Mouse (Mus musculus) stomach, postnatal 0 days (tissue): ENCODE results near the gene Atg14. TPM values are rescaled to one million over a fixed set of nuclear protein-coding genes. Genes with fewer than 3 reads are reported as not detected.

ENCODE experiments used
- ATAC-seq: fragments of 200-750 bp; cut with Nextera tagmentation; 2 replicates; pipeline ENCODE4 v1.8.0; 2017; ENCODE audit not compliant: low FRiP score, low TSS enrichment
- DNase-seq: peaks from one replicate; pipeline ENCODE4 v3.0.0-alpha.2; 2016; ENCODE audit warnings: low spot score
- H3K27ac ChIP-seq: fragments of 300-500 bp; sonication (generic); replicated peaks from 2 replicates; pipeline ENCODE4 v1.5.1; 2014; ENCODE audit warnings: mild to moderate bottlenecking, control low read depth
- H3K27me3 ChIP-seq: fragments of 300-500 bp; sonication (generic); 2 replicates; pipeline ENCODE4 v1.6.1; 2014; ENCODE audit warnings: low read length; ENCODE audit not compliant: control insufficient read depth, insufficient read depth
- H3K36me3 ChIP-seq: fragments of 300-500 bp; sonication (generic); 2 replicates; pipeline ENCODE4 v1.6.1; 2014; ENCODE audit warnings: low read length, mixed read lengths; ENCODE audit not compliant: control insufficient read depth, insufficient read depth
- H3K4me1 ChIP-seq: fragments of 300-500 bp; sonication (generic); replicated peaks from 2 replicates; pipeline ENCODE4 v1.6.1; 2014; ENCODE audit warnings: antibody characterized with exemption; ENCODE audit not compliant: control insufficient read depth, insufficient read depth
- H3K4me2 ChIP-seq: fragments of 300-500 bp; sonication (generic); replicated peaks from 2 replicates; pipeline ENCODE4 v1.6.1; 2014; ENCODE audit warnings: low read depth, mild to moderate bottlenecking, control low read depth, moderate library complexity
- H3K4me3 ChIP-seq: fragments of 300-500 bp; sonication (generic); 2 replicates; pipeline ENCODE4 v1.5.1; 2014; ENCODE audit warnings: low read depth, low read length, control low read depth
- H3K9ac ChIP-seq: fragments of 300-500 bp; sonication (generic); 2 replicates; pipeline ENCODE4 v1.6.1; 2014; ENCODE audit warnings: mild to moderate bottlenecking, low read length, control low read depth, mixed read lengths
- H3K9me3 ChIP-seq: fragments of 300-500 bp; sonication (generic); 2 replicates; pipeline ENCODE4 v1.6.1; 2016; ENCODE audit warnings: low read length; ENCODE audit not compliant: control insufficient read depth
- CTCF ChIP-seq: IDR thresholded peaks from 2 replicates; pipeline ENCODE4 v1.5.1; 2016; ENCODE audit warnings: antibody characterized with exemption, low read depth, mild to moderate bottlenecking, moderate library complexity
- EP300 ChIP-seq: optimal IDR thresholded peaks from 2 replicates; pipeline ENCODE3; 2016; ENCODE audit warnings: antibody characterized with exemption
- WGBS: fragments of 180-500 bp; shearing (Covaris S2); extraction: QIAGEN DNeasy Blood & Tissue Kit; methylation state at CpG from one replicate; pipeline ENCODE4 v1.1.7; 2014; 5-methylcytosine and 5-hydroxymethylcytosine counted together
- polyA plus RNA-seq: library from polyadenylated mRNA; unstranded; fragments of >200 nt; fragmentation: Nextera tagmentation; extraction: Ambion mirVana; gene quantifications from 2 replicates; pipeline ENCODE4 v1.2.1, GENCODE M21; 2015

The Atg14 gene
- polyA plus RNA-seq, 1 experiment from 2014 or later: 6.9 TPM

GRCm38 (mm10) chr14:47589444-47589843, 19.0 kb upstream of the Atg14 start:
- ATAC-seq (no peak), DNase-seq (no peak)
- no peak overlapping the region for H3K4me3 ChIP-seq

GRCm38 (mm10) chr14:47584346-47584745, 13.9 kb upstream of the Atg14 start:
- no peak overlapping the region for H3K9ac ChIP-seq
- no peak for DNase-seq
- no peak for ATAC-seq
- H3K27ac ChIP-seq: no peak overlapping the region
- no peaks in the 10 kb centered on the region for H3K36me3 ChIP-seq
- no peaks in the 10 kb centered on the region for H3K4me1 ChIP-seq
- TF ChIP-seq EP300 (no peak), CTCF (no peak)
- H3K4me3 ChIP-seq: no peak overlapping the region
- no peak overlapping the region for H3K4me2 ChIP-seq
- H3K9me3 ChIP-seq: no peaks in the 10 kb centered on the region
- no peaks in the 10 kb centered on the region for H3K27me3 ChIP-seq

More at GRCm38 (mm10) chr14:47589444-47589843, 19.0 kb upstream of the Atg14 start:
- no peak overlapping the region for H3K4me2 ChIP-seq
- no peaks in the 10 kb centered on the region for H3K36me3 ChIP-seq
- H3K9ac ChIP-seq: no peak overlapping the region
- no peaks in the 10 kb centered on the region for H3K9me3 ChIP-seq
- no peaks in the 10 kb centered on the region for H3K27me3 ChIP-seq
- no peak for TF ChIP-seq CTCF
- no peak for TF ChIP-seq EP300
- WGBS: 74% methylated on average over 1 of the region's 1 CpGs
- no peaks in the 10 kb centered on the region for H3K4me1 ChIP-seq
- H3K27ac ChIP-seq: no peak overlapping the region

- 57% methylated on average over 2 of the region's 2 CpGs for WGBS
- ATAC-seq: no peak
- no peaks in the 10 kb centered on the region for H3K27me3 ChIP-seq
- H3K9me3 ChIP-seq: no peaks in the 10 kb centered on the region
- H3K4me2 ChIP-seq: no peak overlapping the region
- H3K9ac ChIP-seq: no peak overlapping the region
- H3K36me3 ChIP-seq: no peaks in the 10 kb centered on the region
- no peak overlapping the region for H3K4me3 ChIP-seq
- no peaks in the 10 kb centered on the region for H3K4me1 ChIP-seq
- TF ChIP-seq CTCF (peak; percentile 44), EP300 (no peak)
- no peak overlapping the region for H3K27ac ChIP-seq
- DNase-seq: no peak
Observed at GRCm38 (mm10) chr14:47581681-47582080, 11.2 kb upstream of the Atg14 start.

DNA sequence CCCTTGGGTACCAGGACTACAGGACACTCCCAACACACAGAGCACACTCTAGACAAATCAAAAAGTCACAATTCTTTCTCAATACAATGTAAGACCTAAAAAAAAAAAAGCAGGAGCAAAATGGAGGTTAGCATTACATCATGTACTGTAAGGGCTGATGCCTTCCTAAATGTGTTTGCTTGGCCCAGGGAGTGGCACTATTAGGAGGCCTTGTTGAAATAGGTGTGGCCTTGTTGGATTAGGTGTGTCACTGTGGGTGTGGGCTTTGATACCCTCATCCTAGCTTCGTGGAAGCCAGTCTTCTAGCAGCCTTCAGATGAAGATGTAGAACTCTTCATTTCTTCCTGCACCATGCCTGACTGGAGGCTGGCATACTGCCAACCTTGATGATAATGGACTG, 10.8 kb upstream of the Atg14 start:
- 35% methylated on average over 1 of the region's 1 CpGs for whole genome bisulfite sequencing
- TF ChIP-seq EP300 (no peak), CTCF (no peak)
- ATAC-seq: peak; percentile 81

DNA sequence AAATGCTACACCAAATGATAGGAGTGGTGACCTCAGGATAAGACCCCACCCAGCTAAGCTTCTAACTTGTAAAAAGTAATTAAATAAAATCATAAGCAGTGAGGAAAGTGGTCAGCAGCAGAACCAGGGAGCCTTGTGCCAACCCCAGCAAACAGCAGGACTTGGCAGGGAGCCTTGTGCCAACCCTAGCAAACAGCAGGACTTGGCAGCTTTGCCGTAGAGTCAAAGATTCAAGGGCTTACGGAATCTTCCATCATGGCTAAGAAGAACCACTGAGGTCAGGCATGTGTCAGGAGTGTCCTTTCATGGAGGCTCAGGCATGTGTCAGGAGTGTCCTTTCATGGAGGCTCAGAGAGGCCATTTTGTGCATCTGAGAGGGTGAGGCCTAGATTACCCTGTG, 7.6 kb upstream of the Atg14 start:
- no peak for TF ChIP-seq EP300
- no peak for TF ChIP-seq CTCF
- no peak overlapping the region for H3K4me3 ChIP-seq
- no peak for DNase-seq
- H3K27ac ChIP-seq: no peak overlapping the region
- 64% methylated on average over 2 of the region's 2 CpGs for WGBS
- H3K9me3 ChIP-seq: no peaks in the 10 kb centered on the region
- H3K27me3 ChIP-seq: no peaks in the 10 kb centered on the region
- no peaks in the 10 kb centered on the region for H3K36me3 ChIP-seq
- no peaks in the 10 kb centered on the region for H3K4me1 ChIP-seq
- H3K4me2 ChIP-seq: no peak overlapping the region
- 0 out of 2 replicates have a peak, but pooled peaks have one; percentile 38 for ATAC-seq
- H3K9ac ChIP-seq: no peak overlapping the region

More for the DNA sequence above, 10.8 kb upstream of the Atg14 start:
- no peak overlapping the region for H3K27ac ChIP-seq
- no peak overlapping the region for H3K4me2 ChIP-seq
- H3K4me1 ChIP-seq: no peaks in the 10 kb centered on the region
- no peaks in the 10 kb centered on the region for H3K36me3 ChIP-seq
- H3K9me3 ChIP-seq: no peaks in the 10 kb centered on the region
- no peak overlapping the region for H3K4me3 ChIP-seq
- no peaks in the 10 kb centered on the region for H3K27me3 ChIP-seq
- DNase-seq: peak; percentile 27
- no peak overlapping the region for H3K9ac ChIP-seq

- no peak overlapping the region for H3K4me3 ChIP-seq
- no peak for DNase-seq
- no peaks in the 10 kb centered on the region for H3K27me3 ChIP-seq
- no peaks in the 10 kb centered on the region for H3K9me3 ChIP-seq
- no peaks in the 10 kb centered on the region for H3K4me1 ChIP-seq
- no peaks in the 10 kb centered on the region for H3K36me3 ChIP-seq
- TF ChIP-seq CTCF (no peak), EP300 (no peak)
- H3K4me2 ChIP-seq: no peak overlapping the region
- no peak overlapping the region for H3K27ac ChIP-seq
- no peak for ATAC-seq
- H3K9ac ChIP-seq: no peak overlapping the region
- WGBS: 52% methylated on average over 4 of the region's 4 CpGs
Observed at GRCm38 (mm10) chr14:47576687-47577086, 6.2 kb upstream of the Atg14 start.
